Mouse (Mus musculus): ENCODE results near the gene Tspan32.

DNA sequence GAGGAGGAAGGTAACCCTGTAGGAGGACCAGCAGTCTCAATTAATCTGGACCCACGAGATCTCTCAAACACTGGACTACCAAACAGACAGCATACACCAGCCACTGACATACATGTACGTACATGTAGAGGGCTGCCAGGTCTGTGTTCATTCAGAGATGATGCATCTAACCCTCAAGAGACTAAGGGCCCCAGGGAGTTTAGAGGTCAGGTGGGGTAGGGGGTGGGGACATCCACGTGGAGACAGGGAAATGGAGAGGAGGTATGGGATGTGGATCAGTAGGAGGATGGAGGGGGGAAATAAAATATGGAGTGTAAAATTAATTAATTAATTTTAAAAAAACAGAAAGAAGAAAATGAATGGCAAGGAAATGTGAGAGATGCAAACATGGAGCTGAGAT lies 31.9 kb downstream of the Tspan32 start:
- TF ChIP-seq CTCF (IDR thresholded peaks at IDR 0.05; ENCODE audit: borderline replicate concordance, insufficient read depth, low read depth, low read length) (no peak), POLR2A (IDR thresholded peaks at IDR 0.05; ENCODE audit: borderline replicate concordance, insufficient read depth, low read length) (no peak)
